Mouse (Mus musculus): ENCODE measurements around the gene Kif2c.
"Not testable (repeated sequence)": the region's sequence is repeated elsewhere in the genome, so short reads cannot be mapped to it uniquely, and the experiment has no call there.

Gene Kif2c

DNA sequence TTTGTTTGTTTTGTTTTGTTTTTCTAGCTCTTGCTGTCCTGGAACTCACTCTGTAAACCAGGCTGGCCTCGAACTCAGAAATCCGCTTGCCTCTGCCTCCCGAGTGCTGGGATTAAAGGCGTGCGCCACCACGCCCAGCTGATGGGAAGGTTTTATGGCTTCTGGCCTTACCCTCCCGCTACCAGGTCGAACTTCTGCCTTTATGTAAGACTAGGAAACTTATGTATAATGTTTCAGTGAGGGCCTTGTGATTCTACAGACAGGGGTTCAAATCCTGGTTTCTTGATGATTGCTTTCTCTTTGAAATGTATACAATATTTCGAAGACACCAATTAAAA is 289 bp upstream of the Kif2c start:
- not testable (repeated sequence) for DNase-seq

DNA sequence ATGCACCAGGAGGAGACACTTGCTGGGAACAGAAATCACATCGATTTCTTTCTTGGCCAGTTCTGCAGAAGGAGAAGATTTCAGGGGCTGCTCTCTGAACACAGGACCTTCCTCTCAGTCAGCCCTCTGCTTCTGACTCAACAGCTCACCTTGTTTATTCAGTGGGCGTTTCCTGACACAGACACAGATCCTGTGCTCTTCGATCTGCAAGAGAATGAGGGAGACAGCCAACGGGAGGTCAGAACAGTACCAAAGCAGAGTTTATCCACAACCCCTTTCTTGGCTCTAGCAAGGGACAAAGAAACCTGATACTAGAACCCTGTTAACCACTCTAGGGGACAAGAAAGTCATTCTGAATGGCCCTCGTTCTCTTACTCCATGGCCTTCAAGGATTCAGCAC is 12.5 kb downstream of the Kif2c start:
- DNase-seq = no peak

DNA sequence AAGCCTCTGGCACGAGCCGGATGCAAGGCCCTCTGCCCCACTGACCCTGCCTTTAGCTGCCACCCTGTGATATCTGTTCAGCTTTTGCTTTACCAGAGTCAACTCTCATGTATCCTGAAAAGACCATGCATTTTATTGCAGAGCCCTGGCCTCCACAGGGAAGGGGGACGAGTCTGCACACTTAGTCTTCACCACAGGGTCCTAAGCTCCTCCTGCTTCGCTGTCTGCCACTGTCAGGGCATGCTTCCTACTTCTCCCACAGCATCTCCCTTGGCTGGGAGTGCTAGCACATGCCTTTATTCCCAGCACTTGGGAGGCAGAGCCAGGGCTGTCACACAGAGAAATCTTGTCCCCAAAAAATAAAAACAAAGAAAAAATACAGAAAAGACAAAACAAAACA is 21.3 kb downstream of the Kif2c start:
- no peak for DNase-seq

DNA sequence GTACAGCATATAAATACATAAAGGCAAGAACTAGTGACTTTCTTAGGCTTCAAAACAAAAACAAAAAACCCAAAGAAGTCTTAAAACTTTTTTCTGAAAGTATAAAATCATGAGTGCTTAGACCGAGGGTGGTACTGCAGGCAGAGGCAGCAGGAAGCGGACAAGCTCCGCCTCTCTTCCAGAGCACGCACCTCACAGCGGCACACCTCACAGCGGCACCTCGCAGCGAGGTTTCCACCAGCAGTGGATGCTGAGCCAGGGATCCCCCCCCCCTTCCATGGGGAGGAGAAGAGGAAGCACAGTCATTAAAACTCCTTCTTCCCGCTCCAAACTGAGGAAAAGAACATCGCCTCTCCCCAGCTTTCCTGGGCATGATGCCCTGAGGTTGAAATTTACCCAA is 22.8 kb downstream of the Kif2c start:
- DNase-seq = no peak

DNA sequence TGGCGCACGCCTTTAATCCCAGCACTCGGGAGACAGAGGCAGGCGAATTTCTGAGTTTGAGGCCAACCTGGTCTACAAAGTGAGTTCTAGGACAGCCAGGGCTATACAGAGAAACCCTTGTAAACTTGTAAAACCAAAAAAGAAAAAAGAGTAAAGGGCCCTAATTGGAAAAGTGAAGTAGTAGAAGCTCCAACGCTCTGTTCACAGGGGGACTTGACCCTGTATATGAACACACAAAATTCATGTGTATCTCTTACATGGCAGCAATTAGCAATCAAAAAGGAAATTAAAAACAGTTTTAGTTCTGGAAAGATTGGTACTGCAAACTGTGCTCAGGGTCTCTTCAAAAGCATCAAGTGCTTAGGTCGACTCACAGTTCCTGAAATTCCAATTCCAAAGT is 26.1 kb downstream of the Kif2c start:
- no peak for DNase-seq

DNA sequence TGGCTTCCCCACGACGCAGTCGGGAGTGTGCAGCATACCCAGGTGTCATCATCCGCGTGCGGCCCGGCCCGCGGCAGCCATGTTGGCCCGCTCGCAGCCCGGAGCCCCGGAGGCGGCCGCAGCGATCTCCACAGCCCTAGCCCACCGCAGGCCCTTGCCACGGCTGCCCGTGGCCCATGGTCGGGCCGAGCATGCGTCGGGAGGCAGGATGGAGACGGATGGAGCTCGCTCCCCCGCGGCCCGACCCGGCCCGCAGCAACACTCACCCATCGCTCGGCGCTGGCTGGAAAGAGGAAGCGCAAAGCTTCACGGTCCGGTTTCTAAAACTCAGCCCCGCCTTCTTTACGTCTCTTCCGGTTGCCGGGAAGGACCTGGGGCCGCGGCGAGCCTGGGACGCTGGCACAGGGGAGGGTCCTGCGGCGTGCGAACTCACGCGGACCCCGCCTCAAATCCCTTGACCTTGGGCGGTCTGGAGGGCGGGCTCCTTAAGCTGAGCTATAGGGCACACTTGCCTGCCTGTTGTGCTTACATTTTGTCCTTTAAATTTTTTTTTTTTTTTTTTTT is 26.6 kb downstream of the Kif2c start, which contains the start of gene Rps8:
Gene Rps8 (minus strand): TSS at position 452 of the 564 bp plus-strand sequence.
- peak; percentile 90 to 91 for DNase-seq

DNA sequence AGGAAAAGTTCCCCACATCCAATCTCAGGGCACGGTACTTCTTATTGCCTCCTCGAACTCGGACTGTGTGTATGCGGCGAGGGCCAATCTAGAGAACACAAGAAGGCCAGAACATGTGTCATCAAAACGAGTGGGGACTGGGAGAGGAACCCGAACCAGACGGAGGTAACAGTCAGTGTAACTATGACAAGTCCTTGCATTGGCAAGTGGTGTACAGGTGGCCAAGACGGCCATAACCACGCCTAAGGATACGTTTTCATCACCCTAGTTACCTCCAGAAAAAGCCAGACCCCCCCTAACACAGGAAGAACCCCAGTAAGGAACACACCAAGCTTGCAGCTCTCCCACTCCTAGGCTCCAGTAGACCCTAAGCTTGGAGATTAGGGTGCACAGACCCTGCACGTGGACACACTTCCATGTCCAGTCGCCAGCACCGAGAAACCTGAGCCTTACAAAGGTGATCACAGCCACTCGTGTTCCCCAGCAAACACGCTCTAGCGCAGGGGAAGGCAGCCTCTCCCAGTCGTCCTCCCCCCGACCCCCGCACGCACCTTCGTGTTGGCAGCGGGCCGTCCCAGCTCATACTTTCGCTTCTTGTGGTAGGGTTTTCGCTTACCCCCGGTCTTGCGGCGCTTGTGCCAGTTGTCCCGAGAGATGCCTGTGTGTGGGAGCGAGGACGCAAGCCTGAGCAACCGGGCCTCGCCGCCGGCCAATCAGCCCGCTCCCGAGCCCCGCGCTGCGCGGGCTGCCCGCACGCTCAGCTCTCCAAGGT is 27.2 kb downstream of the Kif2c start:
- no peak for DNase-seq

DNA sequence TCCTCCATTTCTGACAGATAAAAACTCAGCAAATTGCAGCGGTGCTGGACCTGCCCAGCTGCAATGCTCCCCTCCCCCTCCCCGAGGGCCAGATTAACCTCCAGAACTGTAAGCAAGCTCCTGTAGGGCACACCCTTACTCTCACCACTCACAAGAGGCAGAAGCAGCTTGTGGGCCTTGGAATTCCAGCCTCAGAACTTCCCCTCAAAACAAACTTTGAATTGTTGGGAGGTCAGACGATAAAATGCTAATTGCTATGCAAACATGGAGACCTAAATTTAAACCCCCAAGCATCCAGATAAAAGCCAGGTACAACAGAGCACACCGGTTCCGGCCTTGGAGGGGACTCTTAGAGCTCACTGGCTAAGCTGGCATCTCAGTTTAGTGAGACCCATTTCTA is 29.7 kb downstream of the Kif2c start:
- DNase-seq = no peak

DNA sequence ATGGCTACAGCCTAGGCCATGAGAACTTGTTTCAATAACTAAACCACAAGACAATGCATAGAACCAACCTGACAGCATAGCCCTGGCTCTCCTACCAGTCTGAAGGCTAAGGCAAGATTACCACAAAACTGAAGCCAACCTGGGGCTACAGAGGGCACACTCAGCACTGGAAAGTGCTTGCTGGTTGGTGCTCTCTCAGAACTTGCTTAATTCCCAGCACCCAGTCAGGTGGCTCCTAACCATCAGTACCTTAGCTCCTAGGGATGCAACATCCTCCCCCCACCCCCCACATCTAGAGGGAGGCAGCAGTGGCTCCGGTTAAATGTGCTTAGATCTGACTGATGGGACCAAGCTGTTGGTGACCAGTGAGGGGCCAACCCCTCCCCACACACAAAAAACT is 31.0 kb downstream of the Kif2c start:
- DNase-seq = no peak

DNA sequence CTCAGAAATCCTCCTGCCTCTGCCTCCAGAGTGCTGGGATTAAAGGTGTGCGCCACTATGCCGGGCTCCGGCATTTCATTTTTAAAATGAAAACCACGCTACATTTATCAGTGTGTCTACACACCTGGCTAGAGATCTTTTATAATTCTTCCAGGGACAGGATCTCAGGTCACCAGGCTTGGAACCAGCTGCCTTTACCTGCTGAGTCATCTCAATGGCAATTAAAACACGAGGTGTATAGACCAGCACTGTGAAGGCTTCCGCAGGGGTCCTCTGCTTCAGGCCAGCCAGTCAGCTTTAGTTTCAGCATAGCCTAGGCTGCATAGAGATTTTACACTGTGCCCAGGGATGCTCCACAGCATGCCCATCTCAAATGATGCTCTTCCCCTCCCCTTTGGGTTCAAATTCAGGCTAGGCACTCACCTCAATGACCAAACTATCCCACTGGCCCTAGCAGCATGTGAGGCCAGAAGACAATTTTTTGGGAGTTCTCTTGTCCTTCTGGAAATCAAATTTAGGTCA is 32.2 kb downstream of the Kif2c start:
- no peak for DNase-seq

DNA sequence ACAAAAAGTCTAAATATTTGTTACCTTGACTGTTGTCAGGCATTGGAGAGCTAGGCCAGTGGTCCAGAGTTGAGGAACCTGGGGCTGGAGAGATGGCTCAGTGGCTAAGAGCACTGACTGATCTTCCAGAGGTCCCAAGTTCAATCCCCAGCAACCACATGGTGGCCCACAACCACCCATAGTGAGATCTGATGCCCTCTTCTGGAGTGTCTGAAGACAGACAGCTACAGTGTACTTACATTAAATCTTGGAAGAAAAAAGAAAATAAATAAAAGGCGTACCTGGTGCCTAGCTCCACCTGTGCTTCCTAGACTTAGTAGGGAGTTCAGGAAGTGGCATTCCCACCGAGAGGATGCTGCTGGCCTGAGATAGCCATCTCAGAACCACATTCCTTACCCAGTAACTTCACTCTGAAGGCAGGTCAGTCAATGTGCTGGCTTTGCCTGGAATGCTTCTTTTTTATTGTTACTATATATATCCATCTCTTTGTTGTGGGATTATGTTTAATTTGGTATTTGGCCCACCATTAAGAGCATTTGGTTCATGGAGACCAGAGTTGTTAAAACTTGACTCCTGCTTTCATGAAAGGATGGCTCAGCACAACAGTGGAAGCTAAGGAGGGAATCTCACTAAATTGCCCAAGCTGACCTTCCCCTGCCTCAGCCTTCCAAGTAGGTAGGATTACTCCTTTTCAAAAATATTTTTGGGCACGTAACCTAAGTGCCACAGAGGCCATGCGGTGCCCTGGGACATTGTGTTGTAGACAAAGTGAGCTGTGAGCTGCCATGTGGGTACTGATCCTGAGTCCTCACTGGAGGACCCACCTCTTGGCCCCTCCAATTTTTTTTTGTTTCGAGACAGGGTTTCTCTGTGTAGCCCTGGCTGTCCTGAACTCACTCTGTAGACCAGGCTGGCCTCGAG is 32.9 kb downstream of the Kif2c start:
- DNase-seq = no peak

DNA sequence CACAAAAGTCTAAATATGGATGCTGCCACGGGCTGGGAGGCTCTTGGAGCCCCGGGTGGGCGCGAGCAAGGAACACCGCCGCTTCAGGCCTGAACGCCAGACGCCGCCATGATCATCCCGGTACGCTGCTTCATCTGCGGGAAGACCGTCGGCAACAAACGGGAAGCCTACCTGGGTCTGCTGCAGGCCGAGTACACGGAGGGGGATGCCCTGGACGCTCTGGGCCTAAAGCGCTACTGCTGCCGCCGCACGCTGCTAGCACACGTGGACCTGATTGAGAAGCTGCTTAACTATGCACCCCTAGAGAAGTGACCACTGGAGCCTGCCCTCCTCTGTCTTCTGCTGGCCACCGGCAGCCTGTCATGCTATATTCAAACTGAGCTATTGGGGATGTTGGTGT is 33.6 kb downstream of the Kif2c start:
- DNase-seq = no peak

DNA sequence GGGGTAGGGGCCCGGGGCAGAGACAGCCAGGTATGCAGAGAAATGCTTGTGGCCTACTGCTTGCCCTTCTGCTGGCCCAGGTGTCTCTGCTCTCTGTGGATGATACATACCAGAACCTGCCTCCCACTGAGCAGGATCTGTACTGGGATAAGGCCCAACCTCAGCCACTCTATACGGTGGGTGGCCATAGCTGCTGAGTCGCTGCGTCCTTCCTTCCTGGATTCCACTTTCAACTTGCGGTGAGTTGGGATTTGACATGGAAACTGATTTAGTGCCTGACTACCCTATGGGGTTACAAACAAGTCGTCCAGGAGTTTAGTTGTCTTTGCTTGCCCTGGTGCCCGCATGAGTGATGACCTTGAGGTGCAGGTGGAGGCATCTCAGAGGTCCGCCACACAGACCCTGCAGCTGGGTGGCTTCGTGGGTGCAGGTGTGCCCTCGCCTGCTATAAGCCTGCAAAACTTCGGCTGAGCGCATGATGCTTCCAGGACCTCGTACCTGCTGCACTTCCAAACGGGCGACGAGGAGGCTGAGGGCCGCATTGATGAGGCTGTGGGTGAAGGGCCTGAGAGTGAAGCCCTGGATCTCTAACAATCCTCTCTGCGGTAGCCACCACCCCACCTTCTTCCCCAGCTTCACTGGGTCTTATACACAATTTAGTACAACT is 34.3 kb downstream of the Kif2c start:
- no peak for DNase-seq

DNA sequence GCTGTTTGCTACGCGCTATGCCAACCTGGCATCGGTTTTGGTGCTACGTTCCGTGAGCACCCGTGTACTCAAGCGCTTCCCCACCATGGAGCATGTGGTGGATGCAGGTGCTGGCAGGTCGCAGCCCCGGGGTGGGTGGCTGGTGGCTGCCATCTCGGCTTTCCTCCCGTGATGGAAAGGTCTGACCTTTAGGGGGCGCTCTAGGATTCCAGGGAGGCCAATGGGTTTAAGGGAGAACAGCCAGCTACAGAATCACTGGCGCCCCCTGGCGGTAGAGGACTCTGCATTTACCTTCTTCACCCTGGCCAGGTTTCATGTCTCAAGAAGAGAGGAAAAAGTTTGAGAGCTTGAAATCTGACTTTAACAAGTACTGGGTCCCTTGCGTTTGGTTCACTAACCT is 36.3 kb downstream of the Kif2c start:
- peak; percentile 82 to 90 for DNase-seq

DNA sequence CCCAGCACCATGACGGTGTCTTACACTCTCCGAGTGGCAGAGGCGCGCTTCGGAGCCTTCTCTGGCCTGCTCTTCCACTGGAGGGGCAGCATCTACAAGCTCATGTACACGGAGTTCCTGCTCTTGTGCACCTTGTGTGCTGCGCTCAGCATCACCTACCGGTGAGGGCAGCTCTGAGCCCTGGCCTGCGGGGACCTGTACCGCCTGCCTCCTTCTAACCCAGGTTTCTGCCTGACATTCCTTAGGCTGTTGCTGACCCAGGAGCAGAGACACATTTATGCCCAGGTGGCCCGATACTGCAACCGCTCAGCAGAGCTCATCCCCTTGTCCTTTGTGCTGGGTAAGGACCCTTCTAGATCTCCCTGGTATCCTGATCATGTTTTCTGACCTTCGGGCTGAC is 37.2 kb downstream of the Kif2c start:
- no peak for DNase-seq

DNA sequence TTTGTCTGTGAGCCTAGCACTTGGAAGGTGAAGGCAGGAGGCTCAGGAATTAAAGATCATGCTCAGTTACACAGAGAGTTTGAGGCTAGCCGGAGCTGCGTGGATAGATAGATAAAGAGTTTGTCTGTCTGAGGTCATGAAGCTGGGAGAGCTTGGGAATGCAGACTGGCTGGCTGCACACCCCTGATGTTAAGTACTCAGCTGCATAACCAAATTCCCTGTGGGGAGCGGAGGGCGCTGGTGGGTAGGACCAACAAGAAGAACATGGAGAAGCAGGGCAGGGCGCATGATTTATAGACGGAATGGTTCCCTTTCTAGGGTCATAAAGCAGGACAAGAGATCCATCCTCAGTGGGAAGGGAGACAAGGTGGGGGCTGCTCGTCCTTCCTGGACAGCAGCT is 39.4 kb downstream of the Kif2c start:
- DNase-seq = no peak

DNA sequence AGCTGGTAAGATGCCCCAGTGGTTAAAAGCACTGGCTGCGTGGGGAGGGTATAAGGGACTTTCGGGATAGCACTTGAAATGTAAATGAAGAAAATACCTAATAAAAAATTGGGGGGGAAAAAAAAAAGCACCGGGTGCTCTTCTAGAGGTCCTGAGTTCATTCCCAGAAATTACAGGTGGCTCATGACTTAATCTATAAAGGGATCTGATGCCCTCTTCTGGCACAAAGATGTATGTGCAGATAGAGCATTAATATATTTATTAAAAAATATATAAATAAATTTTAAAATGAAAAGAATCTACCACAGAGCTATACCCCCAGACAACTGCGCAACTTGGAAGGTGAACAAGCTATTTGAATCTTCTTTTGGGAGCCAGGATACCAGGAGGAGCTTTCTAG is 41.8 kb downstream of the Kif2c start:
- DNase-seq = no peak

DNA sequence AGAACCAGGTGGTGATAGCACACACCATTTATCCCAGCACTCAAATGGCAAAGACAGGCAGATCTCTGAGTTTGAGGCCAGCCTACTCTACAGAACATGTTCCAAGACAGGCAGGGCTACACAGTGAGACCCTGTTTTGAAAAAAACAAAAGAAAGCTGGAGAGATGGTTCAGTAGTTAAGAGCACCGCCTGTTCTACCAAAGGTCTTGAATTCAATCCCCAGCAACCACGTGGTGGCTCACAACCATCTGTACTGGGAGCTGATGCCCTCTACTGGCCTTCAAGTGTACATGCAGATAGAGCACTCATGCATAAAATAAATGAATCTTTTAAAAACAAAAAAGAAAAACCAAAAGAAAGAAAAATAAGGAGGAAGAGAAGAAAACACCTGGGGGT is 43.2 kb downstream of the Kif2c start:
- DNase-seq = peak in 1 of 2 experiments; percentile 57

DNA sequence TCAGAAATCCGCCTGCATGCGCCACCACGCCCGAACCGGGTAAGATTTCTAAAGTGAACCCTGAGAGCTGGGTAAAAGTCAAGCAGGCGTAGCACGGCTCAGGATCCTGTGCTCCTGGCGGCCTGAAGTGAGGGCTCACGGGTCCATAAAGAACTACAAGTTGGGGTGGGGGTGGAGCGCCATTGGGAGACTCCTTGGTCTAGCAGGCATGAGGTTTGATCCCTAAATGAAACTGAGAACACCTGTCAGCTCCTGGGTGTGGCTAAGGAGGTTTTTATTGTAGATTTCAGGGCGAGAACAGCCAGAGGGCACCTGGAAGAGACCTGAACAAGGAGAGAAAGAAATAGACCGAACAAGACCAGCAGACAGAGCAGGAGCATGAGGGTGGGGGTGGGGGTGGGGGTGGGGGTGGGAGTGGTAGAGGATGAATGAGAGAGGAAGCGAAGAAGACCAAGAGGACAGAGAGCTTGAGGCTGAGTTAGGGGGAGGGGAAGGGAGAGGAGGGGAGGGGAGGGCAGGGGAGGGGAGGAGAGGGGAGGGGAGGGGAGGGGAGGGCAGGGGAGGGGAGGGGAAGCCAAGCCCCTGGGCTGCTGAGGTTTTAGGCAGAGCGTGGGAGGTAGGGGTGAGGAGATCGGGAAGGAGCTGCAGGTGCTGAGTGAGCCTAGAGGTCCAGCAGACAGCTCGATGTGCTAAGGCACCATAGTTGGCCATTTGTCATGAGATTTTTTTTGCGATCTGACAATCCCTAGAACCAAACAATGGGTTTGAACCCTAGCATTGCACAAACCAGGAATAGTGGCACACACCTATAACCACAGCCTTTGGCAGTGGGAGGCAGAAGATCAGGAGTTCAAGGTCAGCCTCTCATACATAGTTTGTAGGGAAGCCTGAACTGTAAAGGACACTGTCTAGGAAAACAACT is 43.9 kb downstream of the Kif2c start:
- no peak for DNase-seq

DNA sequence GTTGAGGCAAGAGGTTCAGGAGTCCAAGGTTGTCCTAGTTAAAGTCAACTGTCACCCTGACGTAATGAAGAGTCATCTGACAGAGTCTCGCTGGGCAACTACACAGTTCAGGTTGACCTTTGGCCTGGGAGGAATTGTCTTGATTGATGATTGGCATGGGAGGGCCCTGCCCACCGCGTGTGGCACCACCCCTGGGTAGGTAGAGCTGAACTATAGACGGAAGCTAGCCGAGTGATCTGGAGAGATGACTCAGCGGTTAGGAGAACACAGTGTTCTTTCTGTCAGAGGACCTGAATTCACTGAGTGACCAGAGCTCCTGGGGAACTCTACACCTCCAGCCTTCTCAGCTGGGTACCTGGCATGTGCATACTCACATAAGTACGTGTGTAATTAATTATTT is 46.4 kb downstream of the Kif2c start:
- no peak for DNase-seq

DNA sequence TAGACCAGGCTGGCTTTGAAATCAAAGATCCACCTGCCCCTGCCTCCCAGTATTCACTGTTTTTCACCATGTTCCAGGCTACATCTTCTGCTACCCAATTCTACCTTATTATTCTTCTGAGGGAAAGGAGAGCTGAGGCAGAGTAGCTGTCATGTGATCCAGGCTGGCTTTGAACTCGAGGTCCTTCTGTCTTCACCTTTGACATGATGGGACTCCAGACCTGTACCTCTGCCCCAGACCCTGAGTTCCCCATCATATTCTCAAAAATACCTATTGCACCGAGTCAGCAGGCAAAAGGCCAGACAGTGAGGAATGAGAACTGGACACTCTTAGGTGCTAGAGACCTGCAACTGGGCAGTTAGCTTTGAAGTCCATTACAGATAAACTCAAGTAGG is 47.8 kb downstream of the Kif2c start:
- DNase-seq = no peak

All from cerebellum, postnatal 25 days (tissue).